Mouse (Mus musculus): ENCODE measurements around the gene Cblb. TPM values are rescaled to one million over a fixed set of nuclear protein-coding genes. Genes with fewer than 3 reads are reported as not detected.

The Cblb gene
- polyA plus RNA-seq, 1 experiment from 2014 or later, result 12.4 TPM

GRCm38 (mm10) chr16:52119003-52119402 lies 88.0 kb downstream of the Cblb start:
- H3K9me3 ChIP-seq (ENCODE audit: control insufficient read depth, low read length), result no peaks in the 10 kb centered on the region
- no peaks in the 10 kb centered on the region for H3K36me3 ChIP-seq (ENCODE audit: control insufficient read depth, insufficient read depth, low read length)
- H3K4me2 ChIP-seq (ENCODE audit: low read depth, low read length), result no peak overlapping the region
- H3K4me1 ChIP-seq (ENCODE audit: control insufficient read depth, insufficient read depth, low read length), result peaks cover 12% of the 10 kb centered on the region; the same call in 1 of the 2 replicates
- 54% methylated on average over 4 of the region's 4 CpGs for WGBS
- H3K9ac ChIP-seq (replicated peaks; ENCODE audit: low read depth, low read length), result no peak overlapping the region
- H3K27me3 ChIP-seq (ENCODE audit: control insufficient read depth, insufficient read depth, low read length), result no peaks in the 10 kb centered on the region
- no peak overlapping the region for H3K4me3 ChIP-seq (ENCODE audit: low read depth, low read length)
- no peak overlapping the region for H3K27ac ChIP-seq (ENCODE audit: low read depth, low read length)
- no peak for ATAC-seq (ENCODE audit: low read depth)

- ATAC-seq (ENCODE audit: low read depth), result no peak
- Histone ChIP-seq H3K9ac (replicated peaks; ENCODE audit: low read depth, low read length) (no peak overlapping the region), H3K4me3 (ENCODE audit: low read depth, low read length) (no peak overlapping the region), H3K36me3 (ENCODE audit: control insufficient read depth, insufficient read depth, low read length) (no peaks in the 10 kb centered on the region), H3K27ac (ENCODE audit: low read depth, low read length) (no peak overlapping the region), H3K27me3 (ENCODE audit: control insufficient read depth, insufficient read depth, low read length) (no peaks in the 10 kb centered on the region), H3K4me2 (ENCODE audit: low read depth, low read length) (no peak overlapping the region), H3K4me1 (ENCODE audit: control insufficient read depth, insufficient read depth, low read length) (0 out of 2 replicates have a peak, but pooled peaks cover 3% of the 10 kb centered on the region), H3K9me3 (ENCODE audit: control insufficient read depth, low read length) (no peaks in the 10 kb centered on the region)
Observed at GRCm38 (mm10) chr16:52124974-52125373, 93.9 kb downstream of the Cblb start.

- H3K27ac ChIP-seq (ENCODE audit: low read depth, low read length), result no peak overlapping the region
- no peak for ATAC-seq (ENCODE audit: low read depth)
- no peaks in the 10 kb centered on the region for H3K36me3 ChIP-seq (ENCODE audit: control insufficient read depth, insufficient read depth, low read length)
- WGBS, result 88% methylated on average over 4 of the region's 4 CpGs
- no peak overlapping the region for H3K4me3 ChIP-seq (ENCODE audit: low read depth, low read length)
- H3K27me3 ChIP-seq (ENCODE audit: control insufficient read depth, insufficient read depth, low read length), result no peaks in the 10 kb centered on the region
- H3K4me1 ChIP-seq (ENCODE audit: control insufficient read depth, insufficient read depth, low read length), result 0 out of 2 replicates have a peak, but pooled peaks cover 3% of the 10 kb centered on the region
- H3K9ac ChIP-seq (replicated peaks; ENCODE audit: low read depth, low read length), result no peak overlapping the region
- no peak overlapping the region for H3K4me2 ChIP-seq (ENCODE audit: low read depth, low read length)
- H3K9me3 ChIP-seq (ENCODE audit: control insufficient read depth, low read length), result no peaks in the 10 kb centered on the region
Observed at GRCm38 (mm10) chr16:52125896-52126295, 94.9 kb downstream of the Cblb start.

GRCm38 (mm10) chr16:52129357-52129905 lies 98.4 kb downstream of the Cblb start:
- H3K27me3 ChIP-seq (ENCODE audit: control insufficient read depth, insufficient read depth, low read length), result no peaks in the 10 kb centered on the region
- 91% methylated on average over 5 of the region's 5 CpGs for WGBS
- no peak for ATAC-seq (ENCODE audit: low read depth)

GRCm38 (mm10) chr16:52132808-52133490 lies 101.9 kb downstream of the Cblb start:
- no peak overlapping the region for H3K4me2 ChIP-seq (ENCODE audit: low read depth, low read length)
- H3K9me3 ChIP-seq (ENCODE audit: control insufficient read depth, low read length), result no peaks in the 10 kb centered on the region
- H3K36me3 ChIP-seq (ENCODE audit: control insufficient read depth, insufficient read depth, low read length), result no peaks in the 10 kb centered on the region
- H3K9ac ChIP-seq (replicated peaks; ENCODE audit: low read depth, low read length), result no peak overlapping the region
- H3K4me3 ChIP-seq (ENCODE audit: low read depth, low read length), result no peak overlapping the region
- H3K4me1 ChIP-seq (ENCODE audit: control insufficient read depth, insufficient read depth, low read length), result peaks cover 7% of the 10 kb centered on the region; the same call in 1 of the 2 replicates
- WGBS, result 90% methylated on average over 11 of the region's 11 CpGs
- H3K27me3 ChIP-seq (ENCODE audit: control insufficient read depth, insufficient read depth, low read length), result no peaks in the 10 kb centered on the region
- H3K27ac ChIP-seq (ENCODE audit: low read depth, low read length), result no peak overlapping the region
- ATAC-seq (ENCODE audit: low read depth), result no peak

More at GRCm38 (mm10) chr16:52129357-52129905, 98.4 kb downstream of the Cblb start:
- H3K9me3 ChIP-seq (ENCODE audit: control insufficient read depth, low read length), result no peaks in the 10 kb centered on the region
- H3K4me1 ChIP-seq (ENCODE audit: control insufficient read depth, insufficient read depth, low read length), result no peaks in the 10 kb centered on the region
- H3K36me3 ChIP-seq (ENCODE audit: control insufficient read depth, insufficient read depth, low read length), result no peaks in the 10 kb centered on the region
- no peak overlapping the region for H3K27ac ChIP-seq (ENCODE audit: low read depth, low read length)
- H3K9ac ChIP-seq (replicated peaks; ENCODE audit: low read depth, low read length), result no peak overlapping the region
- H3K4me3 ChIP-seq (ENCODE audit: low read depth, low read length), result no peak overlapping the region
- H3K4me2 ChIP-seq (ENCODE audit: low read depth, low read length), result no peak overlapping the region

- Histone ChIP-seq H3K4me1 (ENCODE audit: control insufficient read depth, insufficient read depth, low read length) (peaks cover 7% of the 10 kb centered on the region; the same call in 1 of the 2 replicates), H3K4me2 (ENCODE audit: low read depth, low read length) (no peak overlapping the region), H3K27ac (ENCODE audit: low read depth, low read length) (no peak overlapping the region), H3K9me3 (ENCODE audit: control insufficient read depth, low read length) (no peaks in the 10 kb centered on the region), H3K36me3 (ENCODE audit: control insufficient read depth, insufficient read depth, low read length) (no peaks in the 10 kb centered on the region), H3K4me3 (ENCODE audit: low read depth, low read length) (no peak overlapping the region), H3K27me3 (ENCODE audit: control insufficient read depth, insufficient read depth, low read length) (no peaks in the 10 kb centered on the region), H3K9ac (replicated peaks; ENCODE audit: low read depth, low read length) (no peak overlapping the region)
- 45% methylated on average over 11 of the region's 11 CpGs for WGBS
- peak; percentile 78 for ATAC-seq (ENCODE audit: low read depth)
Observed at GRCm38 (mm10) chr16:52134631-52135227, 103.7 kb downstream of the Cblb start.

- no peaks in the 10 kb centered on the region for H3K27me3 ChIP-seq (ENCODE audit: control insufficient read depth, insufficient read depth, low read length)
- no peaks in the 10 kb centered on the region for H3K36me3 ChIP-seq (ENCODE audit: control insufficient read depth, insufficient read depth, low read length)
- no peak overlapping the region for H3K9ac ChIP-seq (replicated peaks; ENCODE audit: low read depth, low read length)
- no peaks in the 10 kb centered on the region for H3K9me3 ChIP-seq (ENCODE audit: control insufficient read depth, low read length)
- no peak for ATAC-seq (ENCODE audit: low read depth)
- no peak overlapping the region for H3K4me2 ChIP-seq (ENCODE audit: low read depth, low read length)
- WGBS, result 57% methylated on average over 9 of the region's 9 CpGs
- no peak overlapping the region for H3K4me3 ChIP-seq (ENCODE audit: low read depth, low read length)
- H3K27ac ChIP-seq (ENCODE audit: low read depth, low read length), result no peak overlapping the region
- H3K4me1 ChIP-seq (ENCODE audit: control insufficient read depth, insufficient read depth, low read length), result peaks cover 7% of the 10 kb centered on the region; the same call in 1 of the 2 replicates
Observed at GRCm38 (mm10) chr16:52135689-52136390, 104.8 kb downstream of the Cblb start.

GRCm38 (mm10) chr16:52143101-52143500 lies 112.1 kb downstream of the Cblb start:
- Histone ChIP-seq H3K4me3 (ENCODE audit: low read depth, low read length) (no peak overlapping the region), H3K36me3 (ENCODE audit: control insufficient read depth, insufficient read depth, low read length) (no peaks in the 10 kb centered on the region), H3K4me1 (ENCODE audit: control insufficient read depth, insufficient read depth, low read length) (no peaks in the 10 kb centered on the region), H3K4me2 (ENCODE audit: low read depth, low read length) (no peak overlapping the region), H3K27ac (ENCODE audit: low read depth, low read length) (no peak overlapping the region), H3K27me3 (ENCODE audit: control insufficient read depth, insufficient read depth, low read length) (no peaks in the 10 kb centered on the region), H3K9me3 (ENCODE audit: control insufficient read depth, low read length) (no peaks in the 10 kb centered on the region), H3K9ac (replicated peaks; ENCODE audit: low read depth, low read length) (no peak overlapping the region)
- ATAC-seq (ENCODE audit: low read depth), result no peak
- WGBS, result 91% methylated on average over 13 of the region's 13 CpGs

GRCm38 (mm10) chr16:52143818-52144217 lies 112.8 kb downstream of the Cblb start:
- H3K9me3 ChIP-seq (ENCODE audit: control insufficient read depth, low read length), result no peaks in the 10 kb centered on the region
- H3K27ac ChIP-seq (ENCODE audit: low read depth, low read length), result no peak overlapping the region
- ATAC-seq (ENCODE audit: low read depth), result no peak
- H3K4me1 ChIP-seq (ENCODE audit: control insufficient read depth, insufficient read depth, low read length), result no peaks in the 10 kb centered on the region
- no peaks in the 10 kb centered on the region for H3K27me3 ChIP-seq (ENCODE audit: control insufficient read depth, insufficient read depth, low read length)
- 95% methylated on average over 3 of the region's 3 CpGs for WGBS
- H3K9ac ChIP-seq (replicated peaks; ENCODE audit: low read depth, low read length), result no peak overlapping the region
- H3K4me2 ChIP-seq (ENCODE audit: low read depth, low read length), result no peak overlapping the region
- no peaks in the 10 kb centered on the region for H3K36me3 ChIP-seq (ENCODE audit: control insufficient read depth, insufficient read depth, low read length)
- no peak overlapping the region for H3K4me3 ChIP-seq (ENCODE audit: low read depth, low read length)
